Mouse (Mus musculus) myocyte (in vitro differentiated cells): ENCODE results near the gene Haus8. TPM values are rescaled to one million over a fixed set of nuclear protein-coding genes. Genes with fewer than 3 reads are reported as not detected.
"Not testable (repeated sequence)": the region's sequence is repeated elsewhere in the genome, so short reads cannot be mapped to it uniquely, and the experiment has no call there.

Experiments used
- H3K27me3 ChIP-seq: one replicate; pipeline ENCODE4 v1.6.1; 2011; ENCODE audit not compliant: control insufficient read depth, insufficient read depth, insufficient read length
- H3K36me3 ChIP-seq: one replicate; pipeline ENCODE4 v1.6.1; 2011; ENCODE audit not compliant: control insufficient read depth, insufficient read depth
- H3K4me2 ChIP-seq: one replicate; pipeline ENCODE4 v1.6.1; 2011; ENCODE audit warnings: low read depth, control low read depth
- H3K4me3 ChIP-seq: one replicate; pipeline ENCODE4 v1.5.1; 2011; ENCODE audit warnings: mild to moderate bottlenecking, control low read depth, moderate library complexity
- H3K79me2 ChIP-seq: one replicate; pipeline ENCODE4 v1.6.1; 2011; ENCODE audit not compliant: control insufficient read depth, insufficient read depth
- H3ac ChIP-seq: one replicate; pipeline ENCODE4 v1.6.1; 2011; ENCODE audit not compliant: control insufficient read depth, insufficient read length
- CEBPB ChIP-seq: IDR thresholded peaks from 2 replicates; pipeline ENCODE4 v1.6.1; 2011; ENCODE audit warnings: mild to moderate bottlenecking, moderate library complexity; ENCODE audit not compliant: poor library complexity, insufficient read depth, severe bottlenecking
- E2F4 ChIP-seq: IDR thresholded peaks from one replicate; pipeline ENCODE4 v1.6.1; 2011; ENCODE audit warnings: mild to moderate bottlenecking, control low read depth, moderate library complexity; ENCODE audit not compliant: insufficient read depth
- MAX ChIP-seq: IDR thresholded peaks from one replicate; pipeline ENCODE4 v1.6.1; 2011; ENCODE audit warnings: low read depth, mild to moderate bottlenecking, control low read depth
- MYOD1 ChIP-seq, 3 experiments: IDR thresholded peaks; one replicate each; pipeline ENCODE4 v1.6.1; 2011; ENCODE audit warnings: control low read depth in 2 of 3, low read depth in 2 of 3, mild to moderate bottlenecking in 2 of 3, moderate library complexity in 1 of 3; ENCODE audit not compliant: insufficient read length in 2 of 3, control insufficient read depth in 1 of 3
- MYOG ChIP-seq, 3 experiments: IDR thresholded peaks; one replicate each; pipeline ENCODE4 v1.6.1; 2011; ENCODE audit warnings: control low read depth in 2 of 3, low read depth in 2 of 3, mild to moderate bottlenecking in 2 of 3; ENCODE audit not compliant: insufficient read length in 2 of 3, control insufficient read depth in 1 of 3, insufficient read depth in 1 of 3
- POLR2A ChIP-seq: IDR thresholded peaks from one replicate; pipeline ENCODE4 v1.6.1; 2011; ENCODE audit warnings: low read depth, mild to moderate bottlenecking, control low read depth, moderate library complexity; ENCODE audit not compliant: insufficient read length
- POLR2AphosphoS2 ChIP-seq: IDR thresholded peaks from one replicate; pipeline ENCODE4 v1.6.1; 2011; ENCODE audit warnings: low read depth, control low read depth; ENCODE audit not compliant: insufficient read length
- REST ChIP-seq: IDR thresholded peaks from one replicate; pipeline ENCODE4 v1.6.1; 2011; ENCODE audit warnings: mild to moderate bottlenecking, control low read depth, moderate library complexity; ENCODE audit not compliant: insufficient read depth, insufficient read length
- SRF ChIP-seq: IDR thresholded peaks from one replicate; pipeline ENCODE4 v1.6.1; 2011; ENCODE audit warnings: low read depth; ENCODE audit not compliant: control insufficient read depth, insufficient read length
- TCF12 ChIP-seq: IDR thresholded peaks from one replicate; pipeline ENCODE4 v1.6.1; 2011; ENCODE audit warnings: mild to moderate bottlenecking, control low read depth; ENCODE audit not compliant: poor library complexity, insufficient read depth, severe bottlenecking
- TCF3 ChIP-seq: IDR thresholded peaks from one replicate; pipeline ENCODE4 v1.6.1; 2011; ENCODE audit warnings: low read depth, control low read depth; ENCODE audit not compliant: insufficient read length
- USF1 ChIP-seq: IDR thresholded peaks from one replicate; pipeline ENCODE4 v1.6.1; 2011; ENCODE audit warnings: low read depth, mild to moderate bottlenecking, control low read depth, moderate library complexity
- polyA plus RNA-seq: library from polyadenylated mRNA; unstranded; fragments of >200 nt; fragmentation: generic; extraction: Trizol; gene quantifications from one replicate; pipeline ENCODE4 v1.2.1, GENCODE M21; 2012; ENCODE audit warnings: missing spikeins

The Haus8 gene
- polyA plus RNA-seq, 1 experiment: 13.2 TPM

DNA sequence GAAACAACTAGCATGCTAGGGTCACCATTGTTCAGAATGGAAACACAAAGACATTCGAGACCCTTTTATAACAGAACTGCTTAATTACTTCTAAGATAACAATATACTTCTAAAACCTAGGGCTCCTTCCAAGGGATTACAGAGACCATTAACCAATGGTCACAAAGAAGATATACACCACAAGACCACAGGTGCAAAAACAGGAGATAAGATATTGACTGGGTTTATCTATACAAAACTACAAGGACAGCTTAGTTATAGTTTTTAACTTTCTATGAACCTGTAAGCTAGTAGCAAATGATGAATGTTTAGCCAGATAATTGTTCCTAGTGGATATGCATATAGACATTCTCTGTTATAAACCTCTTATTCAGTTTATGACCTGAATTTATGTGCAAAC, 30.1 kb upstream of the Haus8 start:
- no peak overlapping the region for H3K4me2 ChIP-seq
- H3K79me2 ChIP-seq: peaks cover 56% of the 10 kb centered on the region
- H3K27me3 ChIP-seq: no peaks in the 10 kb centered on the region
- no peak overlapping the region for H3K4me3 ChIP-seq
- H3ac ChIP-seq: no peak overlapping the region
- peaks cover 15% of the 10 kb centered on the region for H3K36me3 ChIP-seq
- TF ChIP-seq MYOD1 (IDR thresholded peaks at IDR 0.05; ENCODE audit: control insufficient read depth in 1 of 3, insufficient read length in 2 of 3, low read depth in 2 of 3): no peak
- TF ChIP-seq TCF12: no peak
- TF ChIP-seq E2F4: no peak
- no peak for TF ChIP-seq REST
- TF ChIP-seq TCF3: no peak
- no peak for TF ChIP-seq POLR2AphosphoS2
- no peak for TF ChIP-seq CEBPB
- no peak for TF ChIP-seq POLR2A
- TF ChIP-seq SRF: no peak

DNA sequence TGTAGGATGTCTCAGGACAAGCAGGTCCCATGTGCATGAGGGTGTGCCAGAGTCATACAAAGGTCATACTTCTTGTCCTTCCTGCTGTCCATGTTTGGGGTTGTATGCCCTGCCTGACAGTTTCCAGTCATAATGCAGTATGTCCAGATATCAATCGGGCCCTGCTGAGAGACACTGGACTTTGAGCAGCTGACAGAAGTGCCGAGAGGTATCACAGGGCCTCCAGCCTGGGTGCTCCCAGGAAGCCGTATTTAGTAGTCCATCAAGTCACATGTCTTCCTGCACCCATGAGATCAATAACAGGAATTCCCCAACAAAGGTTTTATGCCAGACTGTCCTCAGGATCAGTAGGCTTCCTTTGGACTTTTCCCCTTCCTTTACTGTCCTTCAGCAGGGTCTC, 27.0 kb upstream of the Haus8 start:
- peaks cover 47% of the 10 kb centered on the region for H3K79me2 ChIP-seq
- no peak overlapping the region for H3K4me3 ChIP-seq
- no peaks in the 10 kb centered on the region for H3K27me3 ChIP-seq
- TF ChIP-seq MYOD1 (IDR thresholded peaks at IDR 0.05; ENCODE audit: control insufficient read depth in 1 of 3, insufficient read length in 2 of 3, low read depth in 2 of 3) (no peak), TCF12 (no peak), REST (no peak), USF1 (no peak), CEBPB (no peak), POLR2AphosphoS2 (no peak), MAX (no peak), TCF3 (no peak), SRF (no peak), POLR2A (no peak), MYOG (IDR thresholded peaks at IDR 0.05; ENCODE audit: control insufficient read depth in 1 of 3, insufficient read depth in 1 of 3, insufficient read length in 2 of 3, low read depth in 2 of 3) (no peak), E2F4 (no peak)
- peaks cover 15% of the 10 kb centered on the region for H3K36me3 ChIP-seq
- H3K4me2 ChIP-seq: no peak overlapping the region
- H3ac ChIP-seq: no peak overlapping the region

GRCm38 (mm10) chr8:71297439-71297838, 24.7 kb upstream of the Haus8 start:
- Histone ChIP-seq H3ac (no peak overlapping the region), H3K36me3 (peaks cover 14% of the 10 kb centered on the region), H3K79me2 (peaks cover 42% of the 10 kb centered on the region), H3K27me3 (no peaks in the 10 kb centered on the region), H3K4me3 (no peak overlapping the region), H3K4me2 (no peak overlapping the region)
- TF ChIP-seq MYOD1 (IDR thresholded peaks at IDR 0.05; ENCODE audit: control insufficient read depth in 1 of 3, insufficient read length in 2 of 3, low read depth in 2 of 3) (no peak), CEBPB (no peak), SRF (no peak), TCF12 (no peak), E2F4 (no peak), MAX (no peak), POLR2A (no peak), USF1 (no peak), REST (no peak), TCF3 (no peak), MYOG (IDR thresholded peaks at IDR 0.05; ENCODE audit: control insufficient read depth in 1 of 3, insufficient read depth in 1 of 3, insufficient read length in 2 of 3, low read depth in 2 of 3) (no peak), POLR2AphosphoS2 (no peak)

DNA sequence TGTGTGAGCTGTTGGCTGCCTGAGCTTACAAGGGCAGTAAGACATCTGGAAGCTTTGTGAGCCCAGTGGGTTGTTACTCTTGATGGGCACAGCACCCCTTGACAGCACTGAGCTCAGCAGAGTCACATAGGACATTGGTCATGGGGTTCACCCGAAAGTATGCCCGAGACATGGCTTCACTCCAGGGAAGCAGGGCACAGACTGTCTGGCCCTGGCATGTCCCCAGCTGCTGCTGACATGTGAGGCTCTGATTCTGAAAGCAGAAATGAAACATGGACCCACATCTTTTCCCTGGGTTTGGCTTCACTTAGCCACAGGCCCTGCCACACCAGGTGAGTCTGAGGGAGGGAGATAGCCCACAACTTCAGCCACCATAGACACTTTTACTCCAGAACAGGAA, 24.1 kb upstream of the Haus8 start:
- peaks cover 43% of the 10 kb centered on the region for H3K79me2 ChIP-seq
- no peak overlapping the region for H3K4me3 ChIP-seq
- TF ChIP-seq MYOG (IDR thresholded peaks at IDR 0.05; ENCODE audit: control insufficient read depth in 1 of 3, insufficient read depth in 1 of 3, insufficient read length in 2 of 3, low read depth in 2 of 3) (no peak), TCF3 (no peak), MAX (no peak), REST (no peak), E2F4 (no peak), TCF12 (no peak), POLR2A (no peak), POLR2AphosphoS2 (no peak), CEBPB (no peak), USF1 (no peak), MYOD1 (IDR thresholded peaks at IDR 0.05; ENCODE audit: control insufficient read depth in 1 of 3, insufficient read length in 2 of 3, low read depth in 2 of 3) (no peak), SRF (no peak)
- no peak overlapping the region for H3K4me2 ChIP-seq
- no peaks in the 10 kb centered on the region for H3K27me3 ChIP-seq
- peaks cover 8% of the 10 kb centered on the region for H3K36me3 ChIP-seq
- no peak overlapping the region for H3ac ChIP-seq

DNA sequence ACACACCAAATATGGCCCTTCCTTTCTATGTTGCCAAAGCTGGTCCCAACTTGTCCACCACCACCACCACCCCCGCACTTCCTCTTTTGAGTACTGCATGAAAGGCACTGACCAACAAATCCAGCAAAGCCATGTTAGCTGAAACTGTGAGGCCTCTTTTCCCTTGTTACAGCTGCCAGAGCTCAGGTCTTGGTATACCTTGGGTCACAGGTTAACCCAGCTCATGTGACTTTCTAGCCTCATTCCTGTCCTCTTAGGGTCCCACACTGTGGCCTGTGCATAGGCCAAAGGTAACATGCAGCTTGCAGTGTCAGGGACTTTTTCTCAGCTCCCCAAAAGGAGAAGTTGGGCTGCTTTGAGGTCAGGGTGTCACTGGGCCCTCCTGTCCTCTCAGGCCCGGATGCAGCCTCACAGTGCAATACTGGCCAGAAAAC, 23.5 kb upstream of the Haus8 start:
- TF ChIP-seq TCF3: no peak
- no peak for TF ChIP-seq USF1
- TF ChIP-seq POLR2AphosphoS2: no peak
- no peak for TF ChIP-seq CEBPB
- TF ChIP-seq SRF: no peak
- TF ChIP-seq TCF12: no peak
- no peak for TF ChIP-seq E2F4
- TF ChIP-seq MYOG (IDR thresholded peaks at IDR 0.05; ENCODE audit: control insufficient read depth in 1 of 3, insufficient read depth in 1 of 3, insufficient read length in 2 of 3, low read depth in 2 of 3): no peak
- no peak for TF ChIP-seq MYOD1 (IDR thresholded peaks at IDR 0.05; ENCODE audit: control insufficient read depth in 1 of 3, insufficient read length in 2 of 3, low read depth in 2 of 3)
- TF ChIP-seq REST: no peak
- TF ChIP-seq MAX: no peak
- no peak for TF ChIP-seq POLR2A
- peaks cover 8% of the 10 kb centered on the region for H3K36me3 ChIP-seq

DNA sequence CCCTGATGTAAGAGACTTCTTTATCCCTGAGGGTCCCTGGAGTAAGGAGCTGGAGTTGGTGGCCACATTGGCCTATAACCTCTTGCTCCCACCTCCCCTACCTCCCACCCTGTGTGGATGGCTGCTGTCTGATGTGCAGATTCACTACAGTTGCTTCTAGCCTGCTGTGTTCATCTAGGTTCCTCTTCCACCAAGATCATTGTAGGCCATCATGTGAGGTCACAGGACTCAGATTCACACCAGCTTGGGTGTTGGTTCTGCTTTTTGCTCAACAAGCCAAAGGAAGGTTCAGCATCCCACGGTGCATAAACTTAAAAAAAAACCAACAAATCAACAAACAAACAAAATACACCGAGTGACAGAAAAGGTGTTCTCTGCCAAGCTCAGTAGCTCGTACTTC, 21.2 kb upstream of the Haus8 start:
- H3K4me3 ChIP-seq, H3ac ChIP-seq, H3K4me2 ChIP-seq, H3K27me3 ChIP-seq, H3K36me3 ChIP-seq: not testable (repeated sequence)
- H3K79me2 ChIP-seq: peaks cover 41% of the 10 kb centered on the region

More for the DNA sequence above, 23.5 kb upstream of the Haus8 start:
- no peak overlapping the region for H3K4me2 ChIP-seq
- no peak overlapping the region for H3ac ChIP-seq
- H3K4me3 ChIP-seq: no peak overlapping the region
- H3K27me3 ChIP-seq: no peaks in the 10 kb centered on the region
- H3K79me2 ChIP-seq: peaks cover 43% of the 10 kb centered on the region
